Mouse (Mus musculus) ovary, adult 10 weeks (tissue): ENCODE measurements around the gene Sirpb1b. TPM values are rescaled to one million over a fixed set of nuclear protein-coding genes. Genes with fewer than 3 reads are reported as not detected.

Experiments used
- polyA plus RNA-seq: library from polyadenylated mRNA; stranded (reverse); fragments of 350-450 nt; fragmentation: Illumina TruSeq; extraction: RNeasy Lipid Tissue Mini Kit (QIAGEN cat#74804); gene quantifications from one replicate; pipeline ENCODE4 v1.2.3, GENCODE M21; 2014

Gene Sirpb1b
- 0.86 TPM for polyA plus RNA-seq

GRCm38 (mm10) chr3:15574887-15575286 is at the start of gene Sirpb1b:
Gene Sirpb1b, minus strand, starts transcription at chr3:15575065.

Other genes with a start within 250 kb of the Sirpb1b start
- gene Gm9733, start 242.8 kb downstream of the Sirpb1b start, polyA plus RNA-seq: not detected
- gene Sirpb1a, start 148.5 kb downstream of the Sirpb1b start, polyA plus RNA-seq: 3.0 TPM